ENCODE assay signal across 8 mouse cellular contexts in the genomic region with DNA sequence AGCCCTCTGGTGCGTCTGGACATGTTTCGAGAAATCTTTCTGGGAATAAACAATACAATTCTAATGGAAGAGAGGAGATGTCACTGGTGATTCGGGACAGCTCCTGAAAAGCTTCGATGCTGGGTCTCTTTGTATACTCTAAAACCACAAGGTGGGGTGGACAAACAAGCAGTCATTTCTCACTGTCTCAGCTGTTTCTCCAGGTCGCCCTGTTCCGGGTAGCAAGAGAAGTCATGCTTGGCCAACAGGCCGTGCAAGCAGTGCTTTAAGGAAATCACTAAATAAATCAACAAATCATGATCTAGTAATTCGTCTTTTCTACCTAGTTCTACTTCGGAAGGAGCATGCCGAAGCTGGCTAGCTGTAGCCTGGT. TPM values are rescaled to one million over a fixed set of nuclear protein-coding genes. Genes with fewer than 3 reads are reported as not detected.
DNase-seq lines count a peak whose midpoint lies in the region; ATAC-seq and TF ChIP-seq lines count a peak whose summit lies in the region.

No protein-coding gene starts in this region.

- no peak for TF ChIP-seq CTCF in spleen, adult 2 months (IDR thresholded peaks at IDR 0.05; ENCODE audit: extremely low read depth, insufficient read depth, insufficient read length, insufficient replicate concordance)

- no peak for TF ChIP-seq POLR2A in spleen, adult 2 months (IDR thresholded peaks at IDR 0.05; ENCODE audit: low read depth, low read length)

- peaks cover 18% of the 10 kb centered on the region for H3K36me3 ChIP-seq in spleen, adult 2 months (ENCODE audit: control insufficient read depth, insufficient read depth, low read length)
- peaks cover 28% of the 10 kb centered on the region for H3K36me3 ChIP-seq in forebrain, embryonic 12.5 days (replicated peaks)
- peaks cover 34% of the 10 kb centered on the region for H3K36me3 ChIP-seq in liver, embryonic 12.5 days
- H3K36me3 ChIP-seq in stomach, embryonic 15.5 days: peaks cover 20% of the 10 kb centered on the region

- H3K9ac ChIP-seq in forebrain, embryonic 12.5 days: peak overlapping the region; percentile 36; the same call in 1 of the 2 replicates
- H3K9ac ChIP-seq in liver, embryonic 12.5 days: peak overlapping the region; percentile 95
- no peak overlapping the region for H3K9ac ChIP-seq in stomach, embryonic 15.5 days

- H3K9me3 ChIP-seq in forebrain, embryonic 12.5 days: no peaks in the 10 kb centered on the region
- H3K9me3 ChIP-seq in liver, embryonic 12.5 days (replicated peaks): no peaks in the 10 kb centered on the region
- no peaks in the 10 kb centered on the region for H3K9me3 ChIP-seq in stomach, embryonic 15.5 days

- peaks cover 6% of the 10 kb centered on the region; the same call in 1 of the 2 replicates for H3K4me1 ChIP-seq in spleen, adult 2 months (ENCODE audit: control insufficient read depth, insufficient read depth, insufficient read length)
- peaks cover 21% of the 10 kb centered on the region for H3K4me1 ChIP-seq in forebrain, embryonic 12.5 days
- peaks cover 65% of the 10 kb centered on the region for H3K4me1 ChIP-seq in liver, embryonic 12.5 days
- H3K4me1 ChIP-seq in stomach, embryonic 15.5 days: peaks cover 19% of the 10 kb centered on the region

- DNase-seq in spleen, adult 2 months (ENCODE audit: low read depth in 1 of 2, low spot score in 2 of 2): no peak
- DNase-seq in spleen, adult 12 weeks (ENCODE audit: low spot score): no peak
- DNase-seq in spleen, postnatal 14 days (ENCODE audit: low spot score in 2 of 2): no peak
- no peak for DNase-seq in cerebellum, adult 9-10 months
- no peak for DNase-seq in B cell, adult 2 months

- peak overlapping the region; percentile 74 for H3K27ac ChIP-seq in spleen, adult 2 months (ENCODE audit: insufficient read depth, low read length)
- peak overlapping the region; percentile 62; the same call in 1 of the 2 replicates for H3K27ac ChIP-seq in forebrain, embryonic 12.5 days
- peak overlapping the region; percentile 97 for H3K27ac ChIP-seq in liver, embryonic 12.5 days
- peak overlapping the region; percentile 84 for H3K27ac ChIP-seq in stomach, embryonic 15.5 days

- H3K4me3 ChIP-seq in spleen, adult 2 months (ENCODE audit: extremely low read depth, insufficient read depth, insufficient read length): peak overlapping the region; percentile 46; the same call in 1 of the 2 replicates
- peak overlapping the region; percentile 84 for H3K4me3 ChIP-seq in forebrain, embryonic 12.5 days (replicated peaks)
- peak overlapping the region; percentile 93 for H3K4me3 ChIP-seq in liver, embryonic 12.5 days
- peak overlapping the region; percentile 68 for H3K4me3 ChIP-seq in stomach, embryonic 15.5 days (replicated peaks)

- peak; percentile 3; the same call in 1 of the 2 replicates for ATAC-seq in forebrain, embryonic 12.5 days (ENCODE audit: low FRiP score)
- ATAC-seq in liver, embryonic 12.5 days: no peak
- no peak for ATAC-seq in stomach, embryonic 15.5 days (ENCODE audit: insufficient read depth, low FRiP score, low read depth)

- peak overlapping the region; percentile 81 for H3K4me2 ChIP-seq in forebrain, embryonic 12.5 days
- peak overlapping the region; percentile 81 for H3K4me2 ChIP-seq in liver, embryonic 12.5 days
- peak overlapping the region; percentile 66 for H3K4me2 ChIP-seq in stomach, embryonic 15.5 days

- 23% methylated on average over 10 of the region's 10 CpGs for WGBS in spleen, adult 2 months
- 44% methylated on average over 10 of the region's 10 CpGs for WGBS in forebrain, embryonic 12.5 days
- 24% methylated on average over 10 of the region's 10 CpGs for WGBS in liver, embryonic 12.5 days (ENCODE audit: insufficient replicate concordance)
- 25% methylated on average over 10 of the region's 10 CpGs for WGBS in stomach, embryonic 15.5 days

- no peaks in the 10 kb centered on the region for H3K27me3 ChIP-seq in spleen, adult 2 months (ENCODE audit: control insufficient read depth, insufficient read depth, low read length)
- H3K27me3 ChIP-seq in forebrain, embryonic 12.5 days: no peaks in the 10 kb centered on the region
- H3K27me3 ChIP-seq in liver, embryonic 12.5 days (replicated peaks): no peaks in the 10 kb centered on the region
- H3K27me3 ChIP-seq in stomach, embryonic 15.5 days (replicated peaks): no peaks in the 10 kb centered on the region

RNA-seq across cellular contexts. Expression of a gene that starts 0.4 kb away (rescaled TPM):
- polyA plus RNA-seq in spleen, adult 2 months (2012; rRNA removed): 41.7 and 53.9 TPM in 2 replicates
- 98.3 and 98.4 TPM in 2 replicates for polyA plus RNA-seq in forebrain, embryonic 12.5 days (2016; fragmentation: Nextera tagmentation; extraction: Ambion mirVana)
- polyA plus RNA-seq in liver, embryonic 12.5 days (2016; fragmentation: Nextera tagmentation; extraction: Ambion mirVana): 146 and 150 TPM in 2 replicates
- 101 and 109 TPM in 2 replicates for polyA plus RNA-seq in stomach, embryonic 15.5 days (2015; fragmentation: Nextera tagmentation; extraction: Ambion mirVana)

RNA-seq across cellular contexts. Expression of a gene that starts 10.7 kb away (rescaled TPM):
- polyA plus RNA-seq in spleen, adult 2 months (2012; rRNA removed): not detected in 2 replicates
- polyA plus RNA-seq in forebrain, embryonic 12.5 days (2016; fragmentation: Nextera tagmentation; extraction: Ambion mirVana): 0.17 TPM in 1 of 2 replicates, not detected in the other
- not detected in 2 replicates for polyA plus RNA-seq in liver, embryonic 12.5 days (2016; fragmentation: Nextera tagmentation; extraction: Ambion mirVana)
- polyA plus RNA-seq in stomach, embryonic 15.5 days (2015; fragmentation: Nextera tagmentation; extraction: Ambion mirVana): not detected in 2 replicates

RNA-seq across cellular contexts. Expression of a gene that starts 31.2 kb away (rescaled TPM):
- polyA plus RNA-seq in spleen, adult 2 months (2012; rRNA removed): 10.9 and 16.8 TPM in 2 replicates
- polyA plus RNA-seq in forebrain, embryonic 12.5 days (2016; fragmentation: Nextera tagmentation; extraction: Ambion mirVana): 0.24 and 0.34 TPM in 2 replicates
- polyA plus RNA-seq in liver, embryonic 12.5 days (2016; fragmentation: Nextera tagmentation; extraction: Ambion mirVana): 4.7 and 7.1 TPM in 2 replicates
- polyA plus RNA-seq in stomach, embryonic 15.5 days (2015; fragmentation: Nextera tagmentation; extraction: Ambion mirVana): 3.2 and 3.7 TPM in 2 replicates

RNA-seq across cellular contexts. Expression of a gene that starts 38.5 kb away (rescaled TPM):
- 38.6 and 42.5 TPM in 2 replicates for polyA plus RNA-seq in spleen, adult 2 months (2012; rRNA removed)
- polyA plus RNA-seq in forebrain, embryonic 12.5 days (2016; fragmentation: Nextera tagmentation; extraction: Ambion mirVana): 2.0 and 2.4 TPM in 2 replicates
- polyA plus RNA-seq in liver, embryonic 12.5 days (2016; fragmentation: Nextera tagmentation; extraction: Ambion mirVana): 6.5 and 6.6 TPM in 2 replicates
- polyA plus RNA-seq in stomach, embryonic 15.5 days (2015; fragmentation: Nextera tagmentation; extraction: Ambion mirVana): 20.9 and 23.0 TPM in 2 replicates

RNA-seq across cellular contexts. Expression of a gene that starts 52.7 kb away (rescaled TPM):
- polyA plus RNA-seq in spleen, adult 2 months (2012; rRNA removed): 7.1 and 9.3 TPM in 2 replicates
- polyA plus RNA-seq in forebrain, embryonic 12.5 days (2016; fragmentation: Nextera tagmentation; extraction: Ambion mirVana): 39.0 and 39.1 TPM in 2 replicates
- 39.2 and 39.4 TPM in 2 replicates for polyA plus RNA-seq in liver, embryonic 12.5 days (2016; fragmentation: Nextera tagmentation; extraction: Ambion mirVana)
- 30.7 and 34.4 TPM in 2 replicates for polyA plus RNA-seq in stomach, embryonic 15.5 days (2015; fragmentation: Nextera tagmentation; extraction: Ambion mirVana)
